Mouse (Mus musculus) G1E (cell line): ENCODE data around the gene Fggy.

ENCODE experiments used
- CTCF ChIP-seq: IDR thresholded peaks from 2 replicates; pipeline ENCODE4 v1.5.1; 2012; ENCODE audit warnings: low read depth, low read length, inconsistent platforms, mixed read lengths
- GATA1 ChIP-seq: IDR thresholded peaks from 2 replicates; pipeline ENCODE4 v1.6.1; 2012; ENCODE audit warnings: borderline replicate concordance, low read length, inconsistent platforms, mixed read lengths

DNA sequence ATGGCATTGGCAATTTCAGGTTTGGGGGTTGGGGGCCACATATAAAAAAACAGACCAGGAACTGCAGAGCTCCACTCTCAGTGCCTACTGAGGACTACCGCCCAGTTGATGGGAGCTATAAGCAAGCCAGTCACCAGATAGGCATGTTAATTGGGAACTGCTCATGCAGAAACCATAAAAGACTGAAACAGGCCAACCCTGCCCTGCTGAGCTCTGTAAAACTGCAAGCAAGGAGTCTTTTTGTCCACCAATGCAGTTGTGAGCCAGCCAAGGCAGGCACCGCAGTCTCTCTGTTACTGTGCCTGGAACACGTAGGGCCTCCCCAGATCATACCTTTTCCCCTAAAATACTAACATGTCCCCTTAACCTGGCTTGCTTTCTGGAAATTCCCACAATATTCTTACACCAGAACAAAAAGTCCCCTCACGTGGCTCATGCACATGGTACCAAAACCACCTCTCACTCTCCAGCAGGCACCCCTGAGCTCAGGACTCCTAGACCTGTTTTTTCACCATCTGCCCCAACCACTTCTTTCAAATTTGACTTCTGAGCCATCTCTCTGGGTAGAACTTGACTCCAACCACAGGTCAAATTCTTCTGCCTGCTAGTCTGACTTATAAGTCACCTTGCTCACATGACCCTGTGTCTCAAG, 377.2 kb downstream of the Fggy start:
- TF ChIP-seq CTCF (no peak), GATA1 (no peak)
